ENCODE assay signal across 21 mouse cellular contexts in the genomic region with DNA sequence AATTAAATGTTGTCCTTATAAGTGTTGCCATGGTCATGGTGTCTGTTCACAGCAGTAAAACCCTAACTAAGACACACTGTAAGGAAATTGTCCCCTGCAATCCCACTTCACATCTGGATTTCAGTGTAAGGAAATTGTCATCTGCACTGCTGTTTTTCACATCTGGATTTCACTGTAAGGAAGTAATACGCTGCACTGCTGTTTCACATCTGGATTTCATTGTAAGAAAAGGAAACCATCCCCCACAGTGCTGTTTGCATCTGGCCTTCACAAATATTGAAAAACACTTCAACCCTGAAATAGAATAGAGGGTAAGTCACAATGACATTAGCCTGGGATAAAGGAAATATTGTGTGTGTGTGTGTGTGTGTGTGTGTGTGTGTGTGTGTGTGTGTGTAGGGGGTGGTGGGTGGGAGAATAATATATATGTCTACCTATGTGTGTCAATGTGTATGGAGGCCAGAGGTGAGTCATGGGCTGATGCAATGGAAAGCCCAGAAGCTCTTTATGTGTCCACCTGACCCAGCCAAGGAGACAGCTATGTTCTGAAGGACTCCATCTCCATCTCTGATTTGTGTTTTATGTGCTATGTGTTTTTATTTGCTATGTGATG. TPM values are rescaled to one million over a fixed set of nuclear protein-coding genes. Genes with fewer than 3 reads are reported as not detected.
"Had no signal": no experiment of that assay in that cellular context is flagged by ENCODE, and none has a peak within 500 bp of the region (broad histone marks: within the 10 kb centered on the region; RNA-seq: fewer than 3 reads in every experiment).

No protein-coding gene starts in this region.

- H3K27ac ChIP-seq: kidney, embryonic 15.5 days; limb, embryonic 15.5 days; liver, embryonic 14.5 days; macrophage; midbrain, embryonic 13.5 days had no signal

- ATAC-seq: lung, postnatal 0 days; midbrain, embryonic 13.5 days had no signal

- H3K36me3 ChIP-seq: kidney, embryonic 15.5 days; limb, embryonic 15.5 days; midbrain, embryonic 13.5 days had no signal

- DNase-seq: kidney, adult 11 months; kidney, adult 8-10 months; kidney, postnatal 10 days; kidney, postnatal 4 days; layer of hippocampus, adult 9-11 months; liver, postnatal 0 days; lung, embryonic 14.5 days; thymus, adult 18-20 months; thymus, postnatal 36 days had no signal

- H3K9me3 ChIP-seq: kidney, embryonic 15.5 days; limb, embryonic 15.5 days; midbrain, embryonic 13.5 days had no signal

- H3K4me1 ChIP-seq: kidney, embryonic 15.5 days; limb, embryonic 15.5 days; midbrain, embryonic 13.5 days had no signal

- H3K4me3 ChIP-seq: kidney, embryonic 15.5 days; limb, embryonic 15.5 days; midbrain, embryonic 13.5 days had no signal

- H3K9ac ChIP-seq: kidney, embryonic 15.5 days; limb, embryonic 15.5 days; liver, embryonic 14.5 days; liver, postnatal 0 days; lung, embryonic 14.5 days; midbrain, embryonic 13.5 days had no signal

- H3K4me2 ChIP-seq: kidney, embryonic 15.5 days; limb, embryonic 15.5 days; liver, embryonic 11.5 days; lung, embryonic 14.5 days; midbrain, embryonic 13.5 days had no signal

- H3K27me3 ChIP-seq: kidney, embryonic 15.5 days; limb, embryonic 15.5 days; midbrain, embryonic 13.5 days had no signal

RNA-seq across cellular contexts. Expression of a gene that starts 44.4 kb away (rescaled TPM):
- polyA plus RNA-seq: limb, embryonic 15.5 days; liver, embryonic 11.5 days; lung, embryonic 14.5 days; macrophage; midbrain, embryonic 13.5 days; midbrain, postnatal 0 days; neural tube, embryonic 14.5 days; small intestine, adult 2 months; spleen, adult 2 months; testis, adult 2 months had no signal
